Mouse (Mus musculus): ENCODE results near the gene Olfr584. TPM values are rescaled to one million over a fixed set of nuclear protein-coding genes. Genes with fewer than 3 reads are reported as not detected.

The Olfr584 gene
- not detected for polyA plus RNA-seq (2012; fragmentation: generic; extraction: Trizol)

DNA sequence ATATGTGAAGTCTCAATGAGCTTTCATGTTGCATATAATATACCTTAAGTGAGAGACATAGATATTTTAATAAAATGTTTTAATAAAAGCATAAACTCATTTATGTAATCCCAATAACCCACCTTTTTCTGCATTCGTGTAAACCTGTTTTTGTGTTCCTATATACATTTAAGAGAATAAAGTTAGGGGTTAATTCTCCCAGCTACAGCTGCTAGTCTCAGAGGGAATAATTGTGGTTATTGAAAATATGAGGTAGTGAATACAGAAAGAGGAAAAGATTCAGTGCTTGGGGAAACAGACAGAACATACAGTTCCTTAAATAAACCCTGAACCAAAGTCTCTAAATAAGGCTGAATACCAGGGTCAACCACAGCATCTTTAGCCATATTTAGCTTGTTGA lies at the start of gene Olfr584:
Olfr584 (plus strand) TSS at position 301 of the 400 bp plus-strand sequence.
- Histone ChIP-seq H3K4me2 (ENCODE audit: low read depth) (no peak within 1 kb of the TSS), H3K79me2 (ENCODE audit: control insufficient read depth, insufficient read depth) (no peaks in the 10 kb centered on the region), H3K27me3 (ENCODE audit: control insufficient read depth, insufficient read depth, insufficient read length) (no peaks in the 10 kb centered on the region), H3K4me3 (no peak within 1 kb of the TSS), H3ac (ENCODE audit: control insufficient read depth, insufficient read length) (no peak within 1 kb of the TSS), H3K36me3 (ENCODE audit: control insufficient read depth, insufficient read depth) (no peaks in the 10 kb centered on the region)
- TF ChIP-seq TCF3 (IDR thresholded peaks at IDR 0.05; ENCODE audit: insufficient read length, low read depth) = no peak
- no peak for TF ChIP-seq E2F4 (IDR thresholded peaks at IDR 0.05; ENCODE audit: insufficient read depth)
- no peak for TF ChIP-seq USF1 (IDR thresholded peaks at IDR 0.05; ENCODE audit: low read depth)
- TF ChIP-seq CEBPB (IDR thresholded peaks at IDR 0.05; ENCODE audit: insufficient read depth, poor library complexity, severe bottlenecking) = no peak
- no peak for TF ChIP-seq MYOD1 (IDR thresholded peaks at IDR 0.05; ENCODE audit: control insufficient read depth in 1 of 3, insufficient read length in 2 of 3, low read depth in 2 of 3)
- TF ChIP-seq MYOG (IDR thresholded peaks at IDR 0.05; ENCODE audit: control insufficient read depth in 1 of 3, insufficient read depth in 1 of 3, insufficient read length in 2 of 3, low read depth in 2 of 3) = no peak
- no peak for TF ChIP-seq REST (IDR thresholded peaks at IDR 0.05; ENCODE audit: insufficient read depth, insufficient read length)
- no peak for TF ChIP-seq POLR2A (IDR thresholded peaks at IDR 0.05; ENCODE audit: insufficient read length, low read depth)
- TF ChIP-seq MAX (IDR thresholded peaks at IDR 0.05; ENCODE audit: low read depth) = no peak
- TF ChIP-seq SRF (IDR thresholded peaks at IDR 0.05; ENCODE audit: control insufficient read depth, insufficient read length, low read depth) = no peak
- TF ChIP-seq POLR2AphosphoS2 (IDR thresholded peaks at IDR 0.05; ENCODE audit: insufficient read length, low read depth) = no peak
- TF ChIP-seq TCF12 (IDR thresholded peaks at IDR 0.05; ENCODE audit: insufficient read depth, poor library complexity, severe bottlenecking) = no peak

DNA sequence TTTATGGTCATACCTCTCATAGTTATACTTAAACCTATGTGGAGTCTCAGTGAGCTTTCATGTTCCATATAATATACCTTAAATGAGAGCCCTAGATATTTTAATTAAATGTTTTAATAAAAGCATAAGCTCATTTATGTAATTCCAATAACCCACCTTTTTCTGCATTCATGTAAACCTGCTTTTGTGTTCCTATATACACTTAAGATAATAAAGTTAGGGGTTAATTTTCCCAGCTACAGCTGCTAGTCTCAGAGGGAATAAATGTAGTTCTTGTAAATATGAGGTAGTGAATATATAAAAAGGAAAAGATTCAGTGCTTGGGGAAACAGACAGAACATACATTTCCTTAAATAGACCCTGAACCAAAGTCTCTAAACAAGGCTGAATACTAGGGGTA lies 44.0 kb upstream of the Olfr584 start, which contains the start of gene Olfr582:
Olfr582 (plus strand) TSS at position 301 of the 400 bp plus-strand sequence.
- Histone ChIP-seq H3K4me2 (ENCODE audit: low read depth) (no peak within 1 kb of the TSS), H3K27me3 (ENCODE audit: control insufficient read depth, insufficient read depth, insufficient read length) (no peaks in the 10 kb centered on the region), H3K36me3 (ENCODE audit: control insufficient read depth, insufficient read depth) (no peaks in the 10 kb centered on the region), H3K4me3 (no peak within 1 kb of the TSS), H3K79me2 (ENCODE audit: control insufficient read depth, insufficient read depth) (no peaks in the 10 kb centered on the region), H3ac (ENCODE audit: control insufficient read depth, insufficient read length) (no peak within 1 kb of the TSS)
- TF ChIP-seq MYOD1 (IDR thresholded peaks at IDR 0.05; ENCODE audit: control insufficient read depth in 1 of 3, insufficient read length in 2 of 3, low read depth in 2 of 3) = no peak
- TF ChIP-seq MYOG (IDR thresholded peaks at IDR 0.05; ENCODE audit: control insufficient read depth in 1 of 3, insufficient read depth in 1 of 3, insufficient read length in 2 of 3, low read depth in 2 of 3) = no peak
- no peak for TF ChIP-seq TCF12 (IDR thresholded peaks at IDR 0.05; ENCODE audit: insufficient read depth, poor library complexity, severe bottlenecking)
- TF ChIP-seq E2F4 (IDR thresholded peaks at IDR 0.05; ENCODE audit: insufficient read depth) = no peak
- TF ChIP-seq POLR2AphosphoS2 (IDR thresholded peaks at IDR 0.05; ENCODE audit: insufficient read length, low read depth) = no peak
- TF ChIP-seq POLR2A (IDR thresholded peaks at IDR 0.05; ENCODE audit: insufficient read length, low read depth) = no peak
- TF ChIP-seq USF1 (IDR thresholded peaks at IDR 0.05; ENCODE audit: low read depth) = no peak
- TF ChIP-seq TCF3 (IDR thresholded peaks at IDR 0.05; ENCODE audit: insufficient read length, low read depth) = no peak
- no peak for TF ChIP-seq MAX (IDR thresholded peaks at IDR 0.05; ENCODE audit: low read depth)
- no peak for TF ChIP-seq CEBPB (IDR thresholded peaks at IDR 0.05; ENCODE audit: insufficient read depth, poor library complexity, severe bottlenecking)
- no peak for TF ChIP-seq REST (IDR thresholded peaks at IDR 0.05; ENCODE audit: insufficient read depth, insufficient read length)
- no peak for TF ChIP-seq SRF (IDR thresholded peaks at IDR 0.05; ENCODE audit: control insufficient read depth, insufficient read length, low read depth)

DNA sequence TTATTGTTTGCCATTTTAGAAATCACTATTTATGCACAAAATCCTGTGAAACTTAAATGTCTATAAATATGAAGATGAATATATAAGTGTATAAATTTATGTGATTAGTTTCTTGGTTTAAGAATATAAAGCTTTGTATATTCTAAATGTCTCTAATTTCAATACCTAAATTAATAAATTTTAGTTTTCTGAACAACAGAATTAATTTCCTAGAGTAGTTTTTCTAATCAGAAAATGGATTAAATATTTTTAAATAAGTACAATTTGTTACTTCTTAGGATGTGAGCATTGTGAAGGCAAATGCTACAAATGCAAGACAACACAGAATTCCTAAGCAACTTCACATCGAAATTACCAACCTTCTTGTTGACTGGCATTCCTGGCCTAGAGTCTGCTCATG lies 30.7 kb upstream of the Olfr584 start, which contains the start of gene Olfr583:
Olfr583 (plus strand) TSS at position 301 of the 400 bp plus-strand sequence.
- TF ChIP-seq E2F4 (IDR thresholded peaks at IDR 0.05; ENCODE audit: insufficient read depth) (no peak), POLR2A (IDR thresholded peaks at IDR 0.05; ENCODE audit: insufficient read length, low read depth) (no peak), SRF (IDR thresholded peaks at IDR 0.05; ENCODE audit: control insufficient read depth, insufficient read length, low read depth) (no peak), MAX (IDR thresholded peaks at IDR 0.05; ENCODE audit: low read depth) (no peak), REST (IDR thresholded peaks at IDR 0.05; ENCODE audit: insufficient read depth, insufficient read length) (no peak), MYOD1 (IDR thresholded peaks at IDR 0.05; ENCODE audit: control insufficient read depth in 1 of 3, insufficient read length in 2 of 3, low read depth in 2 of 3) (no peak), USF1 (IDR thresholded peaks at IDR 0.05; ENCODE audit: low read depth) (no peak), POLR2AphosphoS2 (IDR thresholded peaks at IDR 0.05; ENCODE audit: insufficient read length, low read depth) (no peak), TCF3 (IDR thresholded peaks at IDR 0.05; ENCODE audit: insufficient read length, low read depth) (no peak), TCF12 (IDR thresholded peaks at IDR 0.05; ENCODE audit: insufficient read depth, poor library complexity, severe bottlenecking) (no peak), MYOG (IDR thresholded peaks at IDR 0.05; ENCODE audit: control insufficient read depth in 1 of 3, insufficient read depth in 1 of 3, insufficient read length in 2 of 3, low read depth in 2 of 3) (no peak)
- H3K36me3 ChIP-seq (ENCODE audit: control insufficient read depth, insufficient read depth) = no peaks in the 10 kb centered on the region
- no peak within 1 kb of the TSS for H3ac ChIP-seq (ENCODE audit: control insufficient read depth, insufficient read length)
- no peak within 1 kb of the TSS for H3K4me2 ChIP-seq (ENCODE audit: low read depth)
- no peak within 1 kb of the TSS for H3K4me3 ChIP-seq
- H3K27me3 ChIP-seq (ENCODE audit: control insufficient read depth, insufficient read depth, insufficient read length) = no peaks in the 10 kb centered on the region
- H3K79me2 ChIP-seq (ENCODE audit: control insufficient read depth, insufficient read depth) = no peaks in the 10 kb centered on the region

DNA sequence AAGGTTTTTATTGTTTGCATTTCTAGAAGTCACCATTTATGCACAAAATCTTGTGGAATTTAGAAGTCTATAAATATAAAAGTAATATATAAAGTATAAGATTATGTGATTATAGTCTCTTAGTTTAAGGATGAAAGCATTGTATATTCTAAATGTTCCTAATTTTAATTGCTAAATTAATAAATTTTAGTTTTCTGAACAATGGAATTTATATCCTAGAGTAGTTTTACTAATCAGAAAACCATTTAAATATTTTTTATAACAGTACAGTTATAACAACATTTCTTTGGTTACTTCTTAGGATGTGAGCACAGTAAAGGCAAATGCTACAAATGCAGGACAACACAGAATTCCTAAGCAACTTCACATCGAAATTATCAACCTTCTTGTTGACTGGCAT lies 15.7 kb downstream of the Olfr584 start, which contains the start of gene Olfr585:
Olfr585 (plus strand) TSS at position 301 of the 400 bp plus-strand sequence.
- Histone ChIP-seq H3ac (ENCODE audit: control insufficient read depth, insufficient read length) (no peak within 1 kb of the TSS), H3K27me3 (ENCODE audit: control insufficient read depth, insufficient read depth, insufficient read length) (no peaks in the 10 kb centered on the region), H3K4me2 (ENCODE audit: low read depth) (no peak within 1 kb of the TSS), H3K4me3 (no peak within 1 kb of the TSS), H3K36me3 (ENCODE audit: control insufficient read depth, insufficient read depth) (no peaks in the 10 kb centered on the region), H3K79me2 (ENCODE audit: control insufficient read depth, insufficient read depth) (no peaks in the 10 kb centered on the region)
- TF ChIP-seq POLR2AphosphoS2 (IDR thresholded peaks at IDR 0.05; ENCODE audit: insufficient read length, low read depth) = no peak
- TF ChIP-seq MYOG (IDR thresholded peaks at IDR 0.05; ENCODE audit: control insufficient read depth in 1 of 3, insufficient read depth in 1 of 3, insufficient read length in 2 of 3, low read depth in 2 of 3) = no peak
- TF ChIP-seq E2F4 (IDR thresholded peaks at IDR 0.05; ENCODE audit: insufficient read depth) = no peak
- no peak for TF ChIP-seq CEBPB (IDR thresholded peaks at IDR 0.05; ENCODE audit: insufficient read depth, poor library complexity, severe bottlenecking)
- no peak for TF ChIP-seq REST (IDR thresholded peaks at IDR 0.05; ENCODE audit: insufficient read depth, insufficient read length)
- no peak for TF ChIP-seq MYOD1 (IDR thresholded peaks at IDR 0.05; ENCODE audit: control insufficient read depth in 1 of 3, insufficient read length in 2 of 3, low read depth in 2 of 3)
- TF ChIP-seq SRF (IDR thresholded peaks at IDR 0.05; ENCODE audit: control insufficient read depth, insufficient read length, low read depth) = no peak
- no peak for TF ChIP-seq TCF12 (IDR thresholded peaks at IDR 0.05; ENCODE audit: insufficient read depth, poor library complexity, severe bottlenecking)
- no peak for TF ChIP-seq USF1 (IDR thresholded peaks at IDR 0.05; ENCODE audit: low read depth)
- TF ChIP-seq MAX (IDR thresholded peaks at IDR 0.05; ENCODE audit: low read depth) = no peak
- no peak for TF ChIP-seq TCF3 (IDR thresholded peaks at IDR 0.05; ENCODE audit: insufficient read length, low read depth)
- no peak for TF ChIP-seq POLR2A (IDR thresholded peaks at IDR 0.05; ENCODE audit: insufficient read length, low read depth)

Data from myocyte (in vitro differentiated cells).